Mouse (Mus musculus): ENCODE results near the gene Ccnd3.

GRCm38 (mm10) chr17:47539128-47539527 is 34.3 kb downstream of the Ccnd3 start:
- TF ChIP-seq ZNF384 (IDR thresholded peaks at IDR 0.05; ENCODE audit: low read depth, low read length): no peak
- no peak for TF ChIP-seq E2F4 (IDR thresholded peaks at IDR 0.05; ENCODE audit: borderline replicate concordance, low read depth, low read length)
- TF ChIP-seq POLR2AphosphoS2 (IDR thresholded peaks at IDR 0.05; ENCODE audit: low read length): no peak
- TF ChIP-seq NRF1 (IDR thresholded peaks at IDR 0.05; ENCODE audit: insufficient read depth, low read depth, low read length, poor library complexity, severe bottlenecking): no peak
- TF ChIP-seq POLR2A (IDR thresholded peaks at IDR 0.05; ENCODE audit: control insufficient read depth in 1 of 2, insufficient read depth in 1 of 2, low read depth in 1 of 2, low read length in 2 of 2, poor library complexity in 1 of 2): no peak
- TF ChIP-seq CTCF (IDR thresholded peaks at IDR 0.05 in 2 of 3, conservative IDR thresholded peaks at IDR 0.05 in 1 of 3; ENCODE audit: control insufficient read depth in 1 of 3, insufficient read depth in 1 of 3, low read depth in 2 of 3, low read length in 3 of 3, poor library complexity in 1 of 3, severe bottlenecking in 1 of 3): no peak
- TF ChIP-seq EP300 (IDR thresholded peaks at IDR 0.05; ENCODE audit: low read depth in 1 of 2, low read length in 2 of 2): no peak
- no peak for TF ChIP-seq TBP (IDR thresholded peaks at IDR 0.05; ENCODE audit: low read depth, low read length)
- no peak for TF ChIP-seq GATA1 (IDR thresholded peaks at IDR 0.05; ENCODE audit: low read depth, low read length)
- no peak for TF ChIP-seq RAD21 (IDR thresholded peaks at IDR 0.05; ENCODE audit: low read depth, low read length)
- TF ChIP-seq TCF12 (IDR thresholded peaks at IDR 0.05; ENCODE audit: low read depth, low read length): no peak

All from MEL (cell line).